Mouse (Mus musculus): ENCODE results near the gene Phf6. TPM values are rescaled to one million over a fixed set of nuclear protein-coding genes. Genes with fewer than 3 reads are reported as not detected.

The Phf6 gene
- polyA plus RNA-seq, 2 experiments = 4.7 to 9.3 TPM

- H3K36me3 ChIP-seq (replicated peaks; ENCODE audit: control insufficient read depth, insufficient read depth, low read depth) = no peaks in the 10 kb centered on the region
- DNase-seq (ENCODE audit: low read depth in 3 of 3, low spot score in 3 of 3) = no peak
- no peak overlapping the region for H3K9ac ChIP-seq (replicated peaks)
- H3K27ac ChIP-seq = no peak overlapping the region
- H3K27me3 ChIP-seq (ENCODE audit: control insufficient read depth, insufficient read depth, low read length) = no peaks in the 10 kb centered on the region
- TF ChIP-seq CTCF (IDR thresholded peaks at IDR 0.05; ENCODE audit: low read depth) (peak; percentile 60), EP300 (IDR thresholded peaks at IDR 0.05; ENCODE audit: low read depth) (no peak)
- H3K9me3 ChIP-seq (ENCODE audit: control insufficient read depth, low read length) = no peaks in the 10 kb centered on the region
- no peak for ATAC-seq (ENCODE audit: insufficient read depth)
- no peak overlapping the region for H3K4me3 ChIP-seq (ENCODE audit: insufficient read depth in 1 of 2, low read depth in 2 of 2, low read length in 2 of 2)
- H3K4me2 ChIP-seq (ENCODE audit: low read depth) = no peak overlapping the region
- H3K4me1 ChIP-seq (replicated peaks; ENCODE audit: control insufficient read depth in 2 of 2, insufficient read depth in 2 of 2, low read length in 1 of 2) = no peaks in the 10 kb centered on the region
- WGBS (ENCODE audit: insufficient replicate concordance) = 31% methylated on average over 2 of the region's 2 CpGs
Measured at GRCm38 (mm10) chrX:52949713-52950112, 37.6 kb downstream of the Phf6 start.

- Histone ChIP-seq H3K4me2 (ENCODE audit: low read depth) (no peak overlapping the region), H3K9me3 (ENCODE audit: control insufficient read depth, low read length) (no peaks in the 10 kb centered on the region), H3K27ac (no peak overlapping the region), H3K36me3 (replicated peaks; ENCODE audit: control insufficient read depth, insufficient read depth, low read depth) (no peaks in the 10 kb centered on the region), H3K9ac (replicated peaks) (no peak overlapping the region), H3K27me3 (ENCODE audit: control insufficient read depth, insufficient read depth, low read length) (no peaks in the 10 kb centered on the region), H3K4me3 (ENCODE audit: insufficient read depth in 1 of 2, low read depth in 2 of 2, low read length in 2 of 2) (no peak overlapping the region), H3K4me1 (replicated peaks; ENCODE audit: control insufficient read depth in 2 of 2, insufficient read depth in 2 of 2, low read length in 1 of 2) (no peaks in the 10 kb centered on the region)
- TF ChIP-seq EP300 (IDR thresholded peaks at IDR 0.05; ENCODE audit: low read depth) (no peak), CTCF (IDR thresholded peaks at IDR 0.05; ENCODE audit: low read depth) (no peak)
- no peak for ATAC-seq (ENCODE audit: insufficient read depth)
- no peak for DNase-seq (ENCODE audit: low read depth in 3 of 3, low spot score in 3 of 3)
- WGBS (ENCODE audit: insufficient replicate concordance) = 40% methylated on average over 4 of the region's 4 CpGs
Measured at GRCm38 (mm10) chrX:52956942-52957341, 44.9 kb downstream of the Phf6 start.

- Histone ChIP-seq H3K36me3 (replicated peaks; ENCODE audit: control insufficient read depth, insufficient read depth, low read depth) (no peaks in the 10 kb centered on the region), H3K27me3 (ENCODE audit: control insufficient read depth, insufficient read depth, low read length) (no peaks in the 10 kb centered on the region), H3K9me3 (ENCODE audit: control insufficient read depth, low read length) (no peaks in the 10 kb centered on the region), H3K27ac (no peak overlapping the region), H3K4me1 (replicated peaks; ENCODE audit: control insufficient read depth in 2 of 2, insufficient read depth in 2 of 2, low read length in 1 of 2) (peaks cover 3 to 5% of the 10 kb centered on the region in 2 experiments; a peak in 1 of 4 replicates), H3K9ac (replicated peaks) (no peak overlapping the region), H3K4me2 (ENCODE audit: low read depth) (no peak overlapping the region), H3K4me3 (ENCODE audit: insufficient read depth in 1 of 2, low read depth in 2 of 2, low read length in 2 of 2) (no peak overlapping the region)
- TF ChIP-seq CTCF (IDR thresholded peaks at IDR 0.05; ENCODE audit: low read depth) = no peak
- DNase-seq (ENCODE audit: low read depth in 3 of 3, low spot score in 3 of 3) (no peak), ATAC-seq (ENCODE audit: insufficient read depth) (no peak)
- 60% methylated on average over 5 of the region's 5 CpGs for WGBS (ENCODE audit: insufficient replicate concordance)
Measured at GRCm38 (mm10) chrX:52961559-52962110, 49.6 kb downstream of the Phf6 start.

DNA sequence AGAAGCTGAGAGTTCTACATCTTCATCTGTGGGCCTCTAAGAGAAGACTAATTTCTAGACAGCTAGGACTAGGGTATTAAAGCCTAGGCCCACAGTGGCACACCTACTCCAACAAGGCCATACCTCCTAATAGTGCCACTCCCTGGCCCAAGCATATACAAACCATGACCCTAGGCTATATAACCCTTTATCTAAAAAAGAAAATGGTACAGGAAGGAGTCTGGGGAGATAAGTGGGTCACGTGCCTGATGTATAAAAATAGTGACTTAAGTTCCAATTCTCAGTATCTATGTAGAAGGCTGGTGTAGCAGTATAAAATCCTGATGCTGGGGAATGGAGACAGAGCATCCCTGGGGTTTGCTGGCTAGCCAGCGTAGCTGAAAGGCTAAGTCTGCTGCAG lies 53.1 kb downstream of the Phf6 start:
- no peak overlapping the region for H3K27ac ChIP-seq
- H3K4me3 ChIP-seq (ENCODE audit: insufficient read depth in 1 of 2, low read depth in 2 of 2, low read length in 2 of 2) = no peak overlapping the region
- H3K9me3 ChIP-seq (ENCODE audit: control insufficient read depth, low read length) = no peaks in the 10 kb centered on the region
- no peaks in the 10 kb centered on the region for H3K36me3 ChIP-seq (replicated peaks; ENCODE audit: control insufficient read depth, insufficient read depth, low read depth)
- no peaks in the 10 kb centered on the region for H3K27me3 ChIP-seq (ENCODE audit: control insufficient read depth, insufficient read depth, low read length)
- ATAC-seq (ENCODE audit: insufficient read depth) = peak; percentile 52; the same call in 1 of the 2 replicates
- H3K4me1 ChIP-seq (replicated peaks; ENCODE audit: control insufficient read depth in 2 of 2, insufficient read depth in 2 of 2, low read length in 1 of 2) = peaks cover 3 to 6% of the 10 kb centered on the region in 2 experiments; a peak in 2 of 4 replicates
- H3K9ac ChIP-seq (replicated peaks) = no peak overlapping the region
- no peak for TF ChIP-seq CTCF (IDR thresholded peaks at IDR 0.05; ENCODE audit: low read depth)
- TF ChIP-seq EP300 (IDR thresholded peaks at IDR 0.05; ENCODE audit: low read depth) = no peak
- H3K4me2 ChIP-seq (ENCODE audit: low read depth) = no peak overlapping the region
- WGBS (ENCODE audit: insufficient replicate concordance) = 50% methylated on average over 2 of the region's 2 CpGs
- DNase-seq (ENCODE audit: low read depth in 3 of 3, low spot score in 3 of 3) = no peak

DNA sequence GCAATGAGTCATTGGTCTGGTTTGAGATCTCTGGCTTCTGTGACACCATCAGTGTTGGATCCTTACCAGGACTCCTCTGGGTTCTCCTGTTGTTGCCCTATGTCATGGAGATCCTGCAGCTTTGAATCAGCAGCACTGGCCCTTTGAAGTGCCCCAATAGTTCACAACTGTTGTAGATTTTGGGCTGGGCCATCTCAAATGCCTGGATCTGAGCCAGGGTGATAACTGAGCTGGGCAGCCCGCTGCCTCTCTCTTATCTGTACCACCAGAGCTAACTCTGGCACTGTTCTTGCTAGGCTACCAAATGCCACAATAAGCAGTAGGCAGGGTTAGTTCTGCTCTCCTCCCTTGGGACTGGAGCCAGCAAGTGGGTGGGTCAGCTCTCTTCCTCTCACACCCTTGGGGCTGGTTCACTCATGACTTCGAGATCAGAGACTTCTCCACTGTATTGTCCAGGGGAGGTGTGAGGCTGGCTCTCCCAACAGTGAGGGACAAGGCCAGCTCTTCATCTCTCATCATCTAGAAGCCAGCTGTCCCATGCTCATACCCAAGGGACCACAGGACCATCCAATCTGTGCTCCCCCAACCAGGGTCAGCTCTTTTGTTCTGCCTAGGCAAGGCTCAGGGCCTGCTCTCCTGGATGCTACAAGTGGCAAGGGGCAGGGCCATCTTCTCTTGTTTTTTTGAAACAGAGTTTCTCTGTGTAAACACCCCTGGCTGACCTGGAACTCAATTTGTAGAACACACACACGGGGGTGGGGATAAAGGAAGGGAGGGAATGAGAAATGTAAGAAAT lies 59.3 kb downstream of the Phf6 start:
- DNase-seq (ENCODE audit: low read depth in 3 of 3, low spot score in 3 of 3) = peak; percentile 82 to 87 (median 83)
- H3K4me3 ChIP-seq (ENCODE audit: insufficient read depth in 1 of 2, low read depth in 2 of 2, low read length in 2 of 2) = peak overlapping the region; percentile 29 to 37; a peak in 3 of 4 replicates

More for the DNA sequence above, 59.3 kb downstream of the Phf6 start:
- H3K36me3 ChIP-seq (replicated peaks; ENCODE audit: control insufficient read depth, insufficient read depth, low read depth) = no peaks in the 10 kb centered on the region
- WGBS (ENCODE audit: insufficient replicate concordance) = 18% methylated on average over 3 of the region's 3 CpGs
- H3K27ac ChIP-seq = peak overlapping the region; percentile 93
- H3K4me1 ChIP-seq (replicated peaks; ENCODE audit: control insufficient read depth in 2 of 2, insufficient read depth in 2 of 2, low read length in 1 of 2) = peaks cover 15 to 29% of the 10 kb centered on the region in 2 experiments
- peak; percentile 99 for ATAC-seq (ENCODE audit: insufficient read depth)
- H3K4me2 ChIP-seq (ENCODE audit: low read depth) = peak overlapping the region; percentile 58
- H3K9me3 ChIP-seq (ENCODE audit: control insufficient read depth, low read length) = no peaks in the 10 kb centered on the region
- peak overlapping the region; percentile 60 for H3K9ac ChIP-seq (replicated peaks)
- TF ChIP-seq EP300 (IDR thresholded peaks at IDR 0.05; ENCODE audit: low read depth) (peak; percentile 84), CTCF (IDR thresholded peaks at IDR 0.05; ENCODE audit: low read depth) (no peak)
- H3K27me3 ChIP-seq (ENCODE audit: control insufficient read depth, insufficient read depth, low read length) = no peaks in the 10 kb centered on the region
